Mouse (Mus musculus) hindbrain, embryonic 12.5 days (tissue): Measurements from ENCODE around the gene Tfeb. TPM values are rescaled to one million over a fixed set of nuclear protein-coding genes. Genes with fewer than 3 reads are reported as not detected.

Experiments
- ATAC-seq: fragments of 200-750 bp; cut with Nextera tagmentation; 2 replicates; pipeline ENCODE4 v1.8.0; 2017; ENCODE audit warnings: moderate TSS enrichment; ENCODE audit not compliant: low FRiP score
- H3K27ac ChIP-seq: fragments of 300-500 bp; sonication (generic); 2 replicates; pipeline ENCODE4 v1.5.1; 2016; ENCODE audit warnings: mild to moderate bottlenecking
- H3K27me3 ChIP-seq: fragments of 300-500 bp; sonication (generic); 2 replicates; pipeline ENCODE4 v1.6.1; 2016; ENCODE audit warnings: mild to moderate bottlenecking
- H3K36me3 ChIP-seq: fragments of 300-500 bp; sonication (generic); 2 replicates; pipeline ENCODE4 v1.6.1; 2016; ENCODE audit warnings: mild to moderate bottlenecking
- H3K4me1 ChIP-seq: fragments of 300-500 bp; sonication (generic); 2 replicates; pipeline ENCODE4 v1.6.1; 2016
- H3K4me2 ChIP-seq: fragments of 300-500 bp; sonication (generic); replicated peaks from 2 replicates; pipeline ENCODE4 v1.6.1; 2016; ENCODE audit warnings: mild to moderate bottlenecking
- H3K4me3 ChIP-seq: fragments of 300-500 bp; sonication (generic); 2 replicates; pipeline ENCODE4 v1.5.1; 2016; ENCODE audit warnings: mild to moderate bottlenecking
- H3K9ac ChIP-seq: fragments of 300-500 bp; sonication (generic); 2 replicates; pipeline ENCODE4 v1.6.1; 2016; ENCODE audit warnings: mild to moderate bottlenecking, moderate library complexity
- H3K9me3 ChIP-seq: fragments of 300-500 bp; sonication (generic); replicated peaks from 2 replicates; pipeline ENCODE4 v1.6.1; 2016; ENCODE audit warnings: mild to moderate bottlenecking
- WGBS: fragments of 180-500 bp; shearing (Covaris S2); methylation state at CpG from one replicate; pipeline ENCODE4 v1.1.7; 2016; 5-methylcytosine and 5-hydroxymethylcytosine counted together
- polyA plus RNA-seq: library from polyadenylated mRNA; unstranded; fragments of >200 nt; fragmentation: Nextera tagmentation; extraction: Ambion mirVana; gene quantifications from 2 replicates; pipeline ENCODE4 v1.2.1, GENCODE M21; 2016

The Tfeb gene
- polyA plus RNA-seq, 1 experiment from 2014 or later = 4.9 TPM

- Histone ChIP-seq H3K36me3 (no peaks in the 10 kb centered on the region), H3K9ac (no peak overlapping the region), H3K4me1 (peaks cover 10% of the 10 kb centered on the region), H3K27ac (no peak overlapping the region), H3K27me3 (0 out of 2 replicates have a peak, but pooled peaks cover 4% of the 10 kb centered on the region), H3K9me3 (no peaks in the 10 kb centered on the region), H3K4me3 (no peak overlapping the region), H3K4me2 (no peak overlapping the region)
- no peak for ATAC-seq
- 91% methylated on average over 4 of the region's 4 CpGs for WGBS
These were observed 66.8 kb downstream of the Tfeb start for GRCm38 (mm10) chr17:47803662-47804061.

- H3K9ac ChIP-seq = no peak overlapping the region
- H3K9me3 ChIP-seq = no peaks in the 10 kb centered on the region
- no peak overlapping the region for H3K4me3 ChIP-seq
- H3K4me1 ChIP-seq = peaks cover 10% of the 10 kb centered on the region
- no peak for ATAC-seq
- no peak overlapping the region for H3K4me2 ChIP-seq
- H3K36me3 ChIP-seq = no peaks in the 10 kb centered on the region
- WGBS = 29% methylated on average over 13 of the region's 13 CpGs
- 0 out of 2 replicates have a peak, but pooled peaks cover 6% of the 10 kb centered on the region for H3K27me3 ChIP-seq
- H3K27ac ChIP-seq = no peak overlapping the region
These were observed 68.4 kb downstream of the Tfeb start for GRCm38 (mm10) chr17:47805047-47805835.

DNA sequence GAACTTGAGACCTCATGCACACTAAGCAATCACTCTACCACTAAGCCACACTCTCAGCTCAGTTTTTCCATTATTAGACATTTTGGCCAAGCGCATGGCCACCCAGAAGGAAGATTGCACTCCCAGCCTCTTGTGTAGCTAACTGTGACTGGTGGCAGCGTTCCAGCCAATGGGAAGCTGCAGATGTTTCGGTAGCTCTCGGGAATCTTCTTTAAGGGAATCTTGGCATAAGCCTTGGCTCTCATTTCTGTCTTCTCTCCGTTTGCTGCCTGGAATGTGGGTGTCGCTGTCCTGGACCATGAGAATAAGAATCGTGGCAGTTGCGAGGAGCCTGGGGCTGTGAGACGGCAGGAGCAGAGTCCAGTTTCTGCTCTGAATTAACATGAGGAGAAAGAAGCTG, 69.4 kb downstream of the Tfeb start:
- no peak overlapping the region for H3K9ac ChIP-seq
- H3K4me3 ChIP-seq = no peak overlapping the region
- H3K9me3 ChIP-seq = no peaks in the 10 kb centered on the region
- H3K4me2 ChIP-seq = no peak overlapping the region
- WGBS = 59% methylated on average over 9 of the region's 9 CpGs
- peaks cover 13% of the 10 kb centered on the region for H3K4me1 ChIP-seq
- H3K27me3 ChIP-seq = 0 out of 2 replicates have a peak, but pooled peaks cover 2% of the 10 kb centered on the region
- no peak overlapping the region for H3K27ac ChIP-seq
- ATAC-seq = no peak
- no peaks in the 10 kb centered on the region for H3K36me3 ChIP-seq

- 66% methylated on average over 15 of the region's 15 CpGs for WGBS
- ATAC-seq = no peak
- Histone ChIP-seq H3K27me3 (0 out of 2 replicates have a peak, but pooled peaks cover 6% of the 10 kb centered on the region), H3K9me3 (no peaks in the 10 kb centered on the region), H3K4me2 (no peak overlapping the region), H3K4me1 (peaks cover 30% of the 10 kb centered on the region), H3K9ac (no peak overlapping the region), H3K4me3 (no peak overlapping the region), H3K27ac (no peak overlapping the region), H3K36me3 (peaks cover 7% of the 10 kb centered on the region; the same call in 1 of the 2 replicates)
These were observed 74.5 kb downstream of the Tfeb start for GRCm38 (mm10) chr17:47811265-47811800.

GRCm38 (mm10) chr17:47812200-47812599, 75.4 kb downstream of the Tfeb start:
- H3K27me3 ChIP-seq = 0 out of 2 replicates have a peak, but pooled peaks cover 6% of the 10 kb centered on the region
- no peak overlapping the region for H3K27ac ChIP-seq
- peaks cover 29% of the 10 kb centered on the region for H3K4me1 ChIP-seq
- 82% methylated on average over 6 of the region's 6 CpGs for WGBS
- no peak overlapping the region for H3K4me2 ChIP-seq
- no peak for ATAC-seq
- H3K4me3 ChIP-seq = no peak overlapping the region
- H3K36me3 ChIP-seq = peaks cover 8% of the 10 kb centered on the region; the same call in 1 of the 2 replicates
- no peak overlapping the region for H3K9ac ChIP-seq
- no peaks in the 10 kb centered on the region for H3K9me3 ChIP-seq

- Histone ChIP-seq H3K4me1 (peaks cover 29% of the 10 kb centered on the region), H3K9me3 (no peaks in the 10 kb centered on the region), H3K27ac (0 out of 2 replicates have a peak overlapping the region, but pooled peaks have one; percentile 30), H3K4me3 (no peak overlapping the region), H3K9ac (no peak overlapping the region), H3K4me2 (no peak overlapping the region), H3K36me3 (peaks cover 18% of the 10 kb centered on the region; the same call in 1 of the 2 replicates), H3K27me3 (0 out of 2 replicates have a peak, but pooled peaks cover 6% of the 10 kb centered on the region)
- WGBS = 61% methylated on average over 5 of the region's 5 CpGs
- no peak for ATAC-seq
These were observed 76.8 kb downstream of the Tfeb start for GRCm38 (mm10) chr17:47813616-47814015.

GRCm38 (mm10) chr17:47814496-47814895, 77.7 kb downstream of the Tfeb start:
- Histone ChIP-seq H3K9me3 (no peaks in the 10 kb centered on the region), H3K36me3 (peaks cover 18% of the 10 kb centered on the region; the same call in 1 of the 2 replicates), H3K4me3 (no peak overlapping the region), H3K4me1 (peaks cover 29% of the 10 kb centered on the region), H3K27me3 (0 out of 2 replicates have a peak, but pooled peaks cover 6% of the 10 kb centered on the region), H3K9ac (no peak overlapping the region), H3K4me2 (no peak overlapping the region), H3K27ac (peak overlapping the region; percentile 30; the same call in 1 of the 2 replicates)
- no peak for ATAC-seq
- WGBS = 19% methylated on average over 6 of the region's 6 CpGs

GRCm38 (mm10) chr17:47815446-47815845, 78.6 kb downstream of the Tfeb start:
- Histone ChIP-seq H3K9me3 (no peaks in the 10 kb centered on the region), H3K27me3 (0 out of 2 replicates have a peak, but pooled peaks cover 4% of the 10 kb centered on the region), H3K4me2 (no peak overlapping the region), H3K9ac (no peak overlapping the region), H3K27ac (no peak overlapping the region), H3K4me3 (no peak overlapping the region), H3K36me3 (peaks cover 18% of the 10 kb centered on the region; the same call in 1 of the 2 replicates), H3K4me1 (peaks cover 29% of the 10 kb centered on the region)
- 37% methylated on average over 10 of the region's 10 CpGs for WGBS
- no peak for ATAC-seq

DNA sequence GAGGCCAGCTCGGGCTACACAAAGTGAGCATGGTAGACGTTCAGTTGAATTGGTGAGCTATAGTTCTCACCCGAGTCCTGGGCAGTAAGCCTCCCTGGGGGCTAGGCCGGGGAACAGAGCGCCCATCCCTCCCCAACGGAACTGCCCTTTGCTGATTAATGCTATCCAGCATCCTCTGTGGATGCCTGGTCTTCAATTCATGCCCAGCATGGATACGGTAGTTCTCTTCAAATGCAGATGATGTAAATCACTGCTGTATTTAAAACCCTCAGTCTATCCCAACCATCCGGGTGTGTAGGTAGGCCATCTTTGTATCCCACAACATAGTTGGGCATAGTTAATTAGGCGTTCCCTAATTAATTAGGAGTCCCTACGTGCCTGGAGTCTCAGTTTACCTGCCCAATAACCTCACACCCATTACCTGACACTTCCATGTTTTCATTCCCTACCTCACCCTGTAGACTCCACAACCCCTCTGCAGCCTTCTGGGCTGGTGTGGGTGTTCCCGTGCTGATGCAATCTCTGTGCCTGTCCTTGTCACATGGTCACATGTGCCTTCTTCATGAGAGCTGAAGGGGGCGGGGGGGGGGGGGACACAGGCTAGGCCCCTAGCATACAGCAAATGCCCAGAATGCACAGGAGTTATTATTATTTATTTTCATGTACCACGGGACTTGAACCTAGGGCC, 81.4 kb downstream of the Tfeb start:
- no peak overlapping the region for H3K4me2 ChIP-seq
- peaks cover 22% of the 10 kb centered on the region; the same call in 1 of the 2 replicates for H3K36me3 ChIP-seq
- no peak for ATAC-seq
- no peak overlapping the region for H3K4me3 ChIP-seq
- H3K9ac ChIP-seq = no peak overlapping the region
- no peaks in the 10 kb centered on the region for H3K9me3 ChIP-seq
- 76% methylated on average over 13 of the region's 13 CpGs for WGBS
- H3K27me3 ChIP-seq = 0 out of 2 replicates have a peak, but pooled peaks cover 4% of the 10 kb centered on the region
- peaks cover 31% of the 10 kb centered on the region for H3K4me1 ChIP-seq
- no peak overlapping the region for H3K27ac ChIP-seq

DNA sequence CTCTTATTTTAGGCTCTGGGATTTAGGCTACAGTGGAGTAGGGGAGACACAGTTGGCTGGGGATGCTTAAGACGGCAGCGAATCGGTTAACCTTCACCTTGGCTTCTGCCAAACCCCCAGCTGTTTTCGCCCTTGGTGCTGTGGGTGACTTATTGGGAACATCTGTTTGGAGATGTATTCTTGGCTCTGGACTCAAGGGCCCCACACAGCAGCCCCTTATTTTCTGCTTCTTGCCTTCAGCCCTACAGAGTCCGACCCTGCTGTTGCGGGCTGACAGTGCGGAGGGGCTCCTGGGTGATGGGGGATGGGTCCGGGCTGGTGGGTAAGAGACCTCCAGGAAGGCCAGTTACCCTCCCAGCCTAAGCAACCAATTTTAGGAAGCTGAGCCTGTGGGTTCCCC, 84.5 kb downstream of the Tfeb start:
- 70% methylated on average over 8 of the region's 8 CpGs for WGBS

GRCm38 (mm10) chr17:47831161-47831560, 94.3 kb downstream of the Tfeb start:
- peak; percentile 54; the same call in 1 of the 2 replicates for ATAC-seq
- 10% methylated on average over 9 of the region's 9 CpGs for WGBS
- peaks cover 48% of the 10 kb centered on the region for H3K4me1 ChIP-seq
- peak overlapping the region; percentile 70 for H3K4me2 ChIP-seq
- H3K9me3 ChIP-seq = peaks cover 6% of the 10 kb centered on the region; the same call in 1 of the 2 replicates
- peaks cover 50% of the 10 kb centered on the region for H3K27me3 ChIP-seq
- peaks cover 7% of the 10 kb centered on the region for H3K36me3 ChIP-seq
- peak overlapping the region; percentile 70 for H3K27ac ChIP-seq
- peak overlapping the region; percentile 70 for H3K9ac ChIP-seq
- peak overlapping the region; percentile 59 for H3K4me3 ChIP-seq

More for the DNA sequence above, 84.5 kb downstream of the Tfeb start:
- Histone ChIP-seq H3K9ac (no peak overlapping the region), H3K9me3 (no peaks in the 10 kb centered on the region), H3K4me3 (no peak overlapping the region), H3K4me1 (peaks cover 8% of the 10 kb centered on the region), H3K27me3 (no peaks in the 10 kb centered on the region), H3K4me2 (no peak overlapping the region), H3K27ac (no peak overlapping the region), H3K36me3 (peaks cover 15% of the 10 kb centered on the region; the same call in 1 of the 2 replicates)
- no peak for ATAC-seq

DNA sequence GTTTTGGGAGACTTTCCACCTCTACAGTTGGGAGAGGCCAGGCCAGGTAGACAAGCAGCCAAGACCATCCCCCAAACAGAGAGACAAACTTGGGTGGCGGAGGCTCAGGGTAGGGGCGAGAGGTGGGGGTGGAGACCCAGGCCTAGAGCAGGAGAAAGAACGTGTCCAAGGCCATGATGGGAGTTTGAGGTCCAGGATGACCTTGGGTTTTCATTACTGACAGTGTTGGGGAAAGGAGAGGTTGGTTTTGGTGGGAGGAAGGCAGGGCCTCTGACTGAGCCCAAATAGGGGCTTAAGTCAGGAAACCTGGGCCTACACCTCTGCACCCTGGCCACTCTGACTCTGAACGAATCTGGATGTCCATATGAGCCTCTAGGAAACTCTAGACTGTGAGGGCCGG, 94.9 kb downstream of the Tfeb start:
- Histone ChIP-seq H3K4me3 (peak overlapping the region; percentile 59), H3K9me3 (peaks cover 5% of the 10 kb centered on the region; the same call in 1 of the 2 replicates), H3K9ac (peak overlapping the region; percentile 70), H3K27me3 (peaks cover 53% of the 10 kb centered on the region), H3K4me1 (peaks cover 48% of the 10 kb centered on the region), H3K36me3 (peaks cover 6% of the 10 kb centered on the region), H3K4me2 (peak overlapping the region; percentile 70), H3K27ac (peak overlapping the region; percentile 70)
- 36% methylated on average over 5 of the region's 5 CpGs for WGBS
- no peak for ATAC-seq
